Mouse (Mus musculus) neutrophil, adult 59 days (primary cell): Measurements from ENCODE around the gene Prss1. TPM values are rescaled to one million over a fixed set of nuclear protein-coding genes. Genes with fewer than 3 reads are reported as not detected.

Experiments
- total RNA-seq, 2 experiments: library from RNA; stranded (reverse); gene quantifications; 1 replicate in 1 of 2; 2 replicates in 1 of 2; pipeline ENCODE4 v1.2.4; 2023

Gene Prss1
- not detected for total RNA-seq

GRCm38 (mm10) chr6:41458632-41459031 is at the start of gene Prss1:
Gene Prss1, plus strand, starts transcription at chr6:41458932.

GRCm38 (mm10) chr6:41446045-41446444 is 12.7 kb upstream of the Prss1 start, which contains the start of gene Gm10334:
Gene Gm10334, minus strand, starts transcription at chr6:41446145.

Other genes with a start within 250 kb of the Prss1 start
- not detected for gene Try4, start 156.7 kb upstream of the Prss1 start, total RNA-seq
- gene Try5, start 142.1 kb upstream of the Prss1 start, total RNA-seq: not detected
- not detected for gene Try10, start 104.8 kb upstream of the Prss1 start, total RNA-seq
- gene Prss3, start 81.3 kb upstream of the Prss1 start, total RNA-seq: not detected
- not detected for gene Gm5771, start 66.6 kb upstream of the Prss1 start, total RNA-seq
- not detected for gene Gm10334, start 12.8 kb upstream of the Prss1 start, total RNA-seq
- not detected for gene Prss2, start 62.9 kb downstream of the Prss1 start, total RNA-seq
- under 1 TPM in 1 of 2 experiments, not detected in 1; 0.22 TPM for gene Ephb6, start 146.6 kb downstream of the Prss1 start, total RNA-seq
- gene Trpv6, start 177.5 kb downstream of the Prss1 start, total RNA-seq: not detected
- not detected for gene Trpv5, start 221.8 kb downstream of the Prss1 start, total RNA-seq
- not detected for gene Llcfc1, start 225.5 kb downstream of the Prss1 start, total RNA-seq
- gene Kel, start 245.4 kb downstream of the Prss1 start, total RNA-seq: 10 to 100 TPM in 1 of 2 experiments, 1 to 10 TPM in 1; 7.2 to 28.9 TPM